Mouse (Mus musculus): Measurements from ENCODE around the gene Ccdc86. TPM values are rescaled to one million over a fixed set of nuclear protein-coding genes. Genes with fewer than 3 reads are reported as not detected.
A peak's percentile ranks its signal among the peaks of the same experiment; 100 is the strongest.

Ccdc86 gene
- 19.2 and 19.4 TPM in 2 replicates for polyA plus RNA-seq (2015; fragmentation: Nextera tagmentation; extraction: Ambion mirVana)

GRCm38 (mm10) chr19:10949112-10949511 is at the start of gene Ccdc86:
Gene Ccdc86, minus strand, starts transcription at chr19:10949266.
- peak; percentile 99 for ATAC-seq (replicated peaks)
- H3K27ac ChIP-seq (replicated peaks), result no peak within 1 kb of the TSS
- H3K4me1 ChIP-seq, result peaks cover 30% of the 10 kb centered on the region
- 0 out of 2 replicates have a peak, but pooled peaks cover 3% of the 10 kb centered on the region for H3K27me3 ChIP-seq
- H3K9me3 ChIP-seq, result no peaks in the 10 kb centered on the region
- peak within 1 kb of the TSS; percentile 71 for H3K4me3 ChIP-seq
- H3K36me3 ChIP-seq, result peaks cover 12% of the 10 kb centered on the region
- peak within 1 kb of the TSS; percentile 100 for H3K4me2 ChIP-seq (replicated peaks)
- H3K9ac ChIP-seq (replicated peaks), result peak within 1 kb of the TSS; percentile 66
- WGBS, result 0% methylated on average over 30 of the region's 30 CpGs

GRCm38 (mm10) chr19:10993150-10993549 is 44.1 kb upstream of the Ccdc86 start, which contains the start of gene Ms4a15:
Gene Ms4a15, minus strand, starts transcription at chr19:10993250.
- H3K4me2 ChIP-seq (replicated peaks), result no peak within 1 kb of the TSS
- ATAC-seq (replicated peaks), result no peak
- H3K9me3 ChIP-seq, result no peaks in the 10 kb centered on the region
- H3K9ac ChIP-seq (replicated peaks), result no peak within 1 kb of the TSS
- no peak within 1 kb of the TSS for H3K27ac ChIP-seq (replicated peaks)
- WGBS, result 84% methylated on average over 7 of the region's 7 CpGs
- no peak within 1 kb of the TSS for H3K4me3 ChIP-seq
- no peaks in the 10 kb centered on the region for H3K4me1 ChIP-seq
- H3K27me3 ChIP-seq, result no peaks in the 10 kb centered on the region
- no peaks in the 10 kb centered on the region for H3K36me3 ChIP-seq

GRCm38 (mm10) chr19:10991911-10992310 is 42.8 kb upstream of the Ccdc86 start:
- H3K36me3 ChIP-seq, result no peaks in the 10 kb centered on the region
- no peaks in the 10 kb centered on the region for H3K4me1 ChIP-seq
- H3K27ac ChIP-seq (replicated peaks), result no peak overlapping the region
- H3K9ac ChIP-seq (replicated peaks), result no peak overlapping the region
- H3K27me3 ChIP-seq, result no peaks in the 10 kb centered on the region
- H3K4me2 ChIP-seq (replicated peaks), result no peak overlapping the region
- H3K4me3 ChIP-seq, result no peak overlapping the region
- H3K9me3 ChIP-seq, result no peaks in the 10 kb centered on the region
- no peak for ATAC-seq (replicated peaks)

GRCm38 (mm10) chr19:10990751-10991150 is 41.7 kb upstream of the Ccdc86 start:
- H3K4me3 ChIP-seq, result no peak overlapping the region
- 75% methylated on average over 1 of the region's 1 CpGs for WGBS
- H3K9me3 ChIP-seq, result no peaks in the 10 kb centered on the region
- no peak for ATAC-seq (replicated peaks)
- no peaks in the 10 kb centered on the region for H3K36me3 ChIP-seq
- H3K4me2 ChIP-seq (replicated peaks), result no peak overlapping the region
- no peak overlapping the region for H3K27ac ChIP-seq (replicated peaks)
- H3K27me3 ChIP-seq, result no peaks in the 10 kb centered on the region
- H3K9ac ChIP-seq (replicated peaks), result no peak overlapping the region
- no peaks in the 10 kb centered on the region for H3K4me1 ChIP-seq

GRCm38 (mm10) chr19:10988563-10988962 is 39.5 kb upstream of the Ccdc86 start:
- Histone ChIP-seq H3K36me3 (no peaks in the 10 kb centered on the region), H3K9ac (replicated peaks) (no peak overlapping the region), H3K4me2 (replicated peaks) (no peak overlapping the region), H3K27ac (replicated peaks) (no peak overlapping the region), H3K27me3 (no peaks in the 10 kb centered on the region), H3K4me3 (no peak overlapping the region), H3K4me1 (no peaks in the 10 kb centered on the region), H3K9me3 (no peaks in the 10 kb centered on the region)
- no peak for ATAC-seq (replicated peaks)
- 91% methylated on average over 1 of the region's 1 CpGs for WGBS

- Histone ChIP-seq H3K36me3 (no peaks in the 10 kb centered on the region), H3K27me3 (no peaks in the 10 kb centered on the region), H3K4me3 (no peak overlapping the region), H3K4me1 (no peaks in the 10 kb centered on the region), H3K4me2 (replicated peaks) (no peak overlapping the region), H3K27ac (replicated peaks) (no peak overlapping the region), H3K9ac (replicated peaks) (no peak overlapping the region), H3K9me3 (no peaks in the 10 kb centered on the region)
- ATAC-seq (replicated peaks), result no peak
- WGBS, result 92% methylated on average over 4 of the region's 4 CpGs
Measured at GRCm38 (mm10) chr19:10985889-10986288, 36.8 kb upstream of the Ccdc86 start.

- H3K36me3 ChIP-seq, result no peaks in the 10 kb centered on the region
- no peak overlapping the region for H3K27ac ChIP-seq (replicated peaks)
- H3K4me2 ChIP-seq (replicated peaks), result no peak overlapping the region
- 77% methylated on average over 13 of the region's 13 CpGs for WGBS
- no peaks in the 10 kb centered on the region for H3K27me3 ChIP-seq
- no peaks in the 10 kb centered on the region for H3K4me1 ChIP-seq
- no peak overlapping the region for H3K4me3 ChIP-seq
- no peak for ATAC-seq (replicated peaks)
- H3K9ac ChIP-seq (replicated peaks), result no peak overlapping the region
- H3K9me3 ChIP-seq, result no peaks in the 10 kb centered on the region
Measured at GRCm38 (mm10) chr19:10984551-10984950, 35.5 kb upstream of the Ccdc86 start.

GRCm38 (mm10) chr19:10983146-10983545 is 34.1 kb upstream of the Ccdc86 start:
- no peaks in the 10 kb centered on the region for H3K4me1 ChIP-seq
- no peaks in the 10 kb centered on the region for H3K36me3 ChIP-seq
- no peaks in the 10 kb centered on the region for H3K27me3 ChIP-seq
- no peak overlapping the region for H3K9ac ChIP-seq (replicated peaks)
- H3K4me3 ChIP-seq, result no peak overlapping the region
- 21% methylated on average over 14 of the region's 14 CpGs for WGBS
- ATAC-seq (replicated peaks), result no peak
- H3K27ac ChIP-seq (replicated peaks), result no peak overlapping the region
- H3K4me2 ChIP-seq (replicated peaks), result no peak overlapping the region
- H3K9me3 ChIP-seq, result no peaks in the 10 kb centered on the region

GRCm38 (mm10) chr19:10980210-10980609 is 31.1 kb upstream of the Ccdc86 start:
- Histone ChIP-seq H3K4me1 (no peaks in the 10 kb centered on the region), H3K9ac (replicated peaks) (no peak overlapping the region), H3K4me3 (no peak overlapping the region), H3K36me3 (no peaks in the 10 kb centered on the region), H3K27me3 (no peaks in the 10 kb centered on the region), H3K27ac (replicated peaks) (no peak overlapping the region), H3K9me3 (no peaks in the 10 kb centered on the region), H3K4me2 (replicated peaks) (no peak overlapping the region)
- ATAC-seq (replicated peaks), result 0 out of 2 replicates have a peak, but pooled peaks have one; percentile 8
- 91% methylated on average over 5 of the region's 5 CpGs for WGBS

- peak; percentile 47; the same call in 1 of the 2 replicates for ATAC-seq (replicated peaks)
- Histone ChIP-seq H3K4me1 (no peaks in the 10 kb centered on the region), H3K36me3 (no peaks in the 10 kb centered on the region), H3K27me3 (no peaks in the 10 kb centered on the region), H3K4me3 (no peak overlapping the region), H3K27ac (replicated peaks) (no peak overlapping the region), H3K9ac (replicated peaks) (no peak overlapping the region), H3K9me3 (no peaks in the 10 kb centered on the region), H3K4me2 (replicated peaks) (peak overlapping the region; percentile 22; the same call in 1 of the 2 replicates)
- 13% methylated on average over 18 of the region's 18 CpGs for WGBS
Measured at GRCm38 (mm10) chr19:10979184-10980168, 30.4 kb upstream of the Ccdc86 start.

GRCm38 (mm10) chr19:10976318-10976717 is 27.3 kb upstream of the Ccdc86 start:
- ATAC-seq (replicated peaks), result no peak
- no peaks in the 10 kb centered on the region for H3K4me1 ChIP-seq
- no peak overlapping the region for H3K4me2 ChIP-seq (replicated peaks)
- no peak overlapping the region for H3K4me3 ChIP-seq
- no peak overlapping the region for H3K27ac ChIP-seq (replicated peaks)
- no peaks in the 10 kb centered on the region for H3K36me3 ChIP-seq
- H3K27me3 ChIP-seq, result no peaks in the 10 kb centered on the region
- whole genome bisulfite sequencing, result 61% methylated on average over 4 of the region's 4 CpGs
- no peaks in the 10 kb centered on the region for H3K9me3 ChIP-seq
- H3K9ac ChIP-seq (replicated peaks), result no peak overlapping the region

GRCm38 (mm10) chr19:10975187-10975586 is 26.1 kb upstream of the Ccdc86 start:
- Histone ChIP-seq H3K9me3 (no peaks in the 10 kb centered on the region), H3K4me3 (no peak overlapping the region), H3K9ac (replicated peaks) (no peak overlapping the region), H3K4me1 (no peaks in the 10 kb centered on the region), H3K4me2 (replicated peaks) (no peak overlapping the region), H3K27ac (replicated peaks) (no peak overlapping the region), H3K36me3 (no peaks in the 10 kb centered on the region), H3K27me3 (no peaks in the 10 kb centered on the region)
- ATAC-seq (replicated peaks), result no peak
- 87% methylated on average over 2 of the region's 2 CpGs for WGBS
